Comparison of ENCODE assay signal across 8 mouse cellular contexts in genomic region chrX:36597707-36598389, GRCm38 (mm10). TPM values are rescaled to one million over a fixed set of nuclear protein-coding genes. Genes with fewer than 3 reads are reported as not detected.
DNase-seq lines count a peak whose midpoint lies in the region; ATAC-seq lines count a peak whose summit lies in the region.

TSS of gene Pgrmc1 (plus strand) at chrX:36598206.

- peak within 1 kb of the TSS; percentile 68; the same call in 1 of the 2 replicates for H3K27ac ChIP-seq in embryonic facial prominence, embryonic 11.5 days (replicated peaks; ENCODE audit: low read depth, low read length)
- H3K27ac ChIP-seq in midbrain, embryonic 11.5 days (ENCODE audit: low read depth, low read length): peak within 1 kb of the TSS; percentile 48; the same call in 1 of the 2 replicates

- peak; percentile 85 for DNase-seq in adrenal gland, postnatal 25 days
- peak; percentile 88 for DNase-seq in embryonic facial prominence, embryonic 11.5 days (ENCODE audit: low spot score)
- DNase-seq in kidney, adult 11 months: peak; percentile 82
- DNase-seq in left cerebral cortex, postnatal 4 days: peak; percentile 85
- DNase-seq in midbrain, embryonic 11.5 days (ENCODE audit: low spot score, missing footprints): peak; percentile 97
- DNase-seq in right cerebral cortex, postnatal 4 days: peak; percentile 74
- DNase-seq in yolk sac, embryonic 10.5 days (ENCODE audit: low spot score): peak; percentile 81

- no peaks in the 10 kb centered on the region for H3K36me3 ChIP-seq in embryonic facial prominence, embryonic 11.5 days (replicated peaks; ENCODE audit: control insufficient read depth, insufficient read depth, low read depth, low read length)
- 0 out of 2 replicates have a peak, but pooled peaks cover 2% of the 10 kb centered on the region for H3K36me3 ChIP-seq in midbrain, embryonic 11.5 days (ENCODE audit: control insufficient read depth, insufficient read depth, low read length)

- H3K4me2 ChIP-seq in embryonic facial prominence, embryonic 11.5 days (ENCODE audit: low read depth, low read length): peak within 1 kb of the TSS; percentile 56
- peak within 1 kb of the TSS; percentile 52 for H3K4me2 ChIP-seq in midbrain, embryonic 11.5 days

- H3K9ac ChIP-seq in embryonic facial prominence, embryonic 11.5 days (replicated peaks; ENCODE audit: low read length): peak within 1 kb of the TSS; percentile 78
- H3K9ac ChIP-seq in midbrain, embryonic 11.5 days (ENCODE audit: low read length): peak within 1 kb of the TSS; percentile 79

- intact Hi-C loops in left cerebral cortex, postnatal 4 days (cut with DNase I): no loop called here

- ATAC-seq in embryonic facial prominence, embryonic 11.5 days (replicated peaks; ENCODE audit: insufficient number of reproducible peaks, low FRiP score, low TSS enrichment, low read depth): peak; percentile 92
- peak; percentile 92 for ATAC-seq in granulocyte monocyte progenitor cell, adult 5-6 weeks (replicated peaks; ENCODE audit: poor library complexity, severe bottlenecking)
- ATAC-seq in midbrain, embryonic 11.5 days (ENCODE audit: low FRiP score): peak; percentile 95

- WGBS in embryonic facial prominence, embryonic 11.5 days: 15% methylated on average over 33 of the region's 45 CpGs
- 24% methylated on average over 39 of the region's 45 CpGs for WGBS in midbrain, embryonic 11.5 days

- H3K9me3 ChIP-seq in embryonic facial prominence, embryonic 11.5 days (replicated peaks; ENCODE audit: control insufficient read depth, low read length): no peaks in the 10 kb centered on the region
- H3K9me3 ChIP-seq in midbrain, embryonic 11.5 days (ENCODE audit: control insufficient read depth, low read length): no peaks in the 10 kb centered on the region

- H3K27me3 ChIP-seq in embryonic facial prominence, embryonic 11.5 days (ENCODE audit: control insufficient read depth, insufficient read depth, low read length): no peaks in the 10 kb centered on the region
- H3K27me3 ChIP-seq in midbrain, embryonic 11.5 days (ENCODE audit: control insufficient read depth, insufficient read depth, low read length): no peaks in the 10 kb centered on the region

- H3K4me1 ChIP-seq in embryonic facial prominence, embryonic 11.5 days (ENCODE audit: control insufficient read depth, insufficient read depth, low read length): no peaks in the 10 kb centered on the region
- peaks cover 7% of the 10 kb centered on the region for H3K4me1 ChIP-seq in midbrain, embryonic 11.5 days (ENCODE audit: control insufficient read depth, insufficient read depth, low read length)

- peak within 1 kb of the TSS; percentile 66 for H3K4me3 ChIP-seq in embryonic facial prominence, embryonic 11.5 days (ENCODE audit: low read depth, low read length)
- H3K4me3 ChIP-seq in midbrain, embryonic 11.5 days (ENCODE audit: low read depth, low read length): peak within 1 kb of the TSS; percentile 61

RNA-seq across cellular contexts. Expression of gene Pgrmc1, which starts in this region (rescaled TPM):
- total RNA-seq in adrenal gland, postnatal 25 days (2021): 472 and 534 TPM in 2 replicates
- 442 and 449 TPM in 2 replicates for polyA plus RNA-seq in embryonic facial prominence, embryonic 11.5 days (2014; fragmentation: Nextera tagmentation; extraction: Ambion mirVana)
- total RNA-seq in granulocyte monocyte progenitor cell, adult 5-6 weeks (2014; fragmentation: Nextera tagmentation): 29.8 and 43.6 TPM in 2 replicates
- total RNA-seq in granulocyte monocyte progenitor cell, adult 5-6 weeks (2017): 52.1 and 69.9 TPM in 2 replicates
- total RNA-seq in left cerebral cortex, postnatal 4 days (2021): 100 to 1,000 TPM; 273 to 292 TPM
- 443 and 490 TPM in 2 replicates for polyA plus RNA-seq in midbrain, embryonic 11.5 days (2014; fragmentation: Nextera tagmentation; extraction: Ambion mirVana)

Comparison
In these comparisons a context has a peak if more than half of its experiments do, and no peak if none do; other contexts are left out.
1. Peak in every context shown above with its lines: DNase-seq, ATAC-seq, H3K4me3 ChIP-seq and H3K27ac ChIP-seq.